Mouse (Mus musculus) frontal cortex, adult (tissue): Measurements from ENCODE around the gene Trip13.

Experiments
- ATAC-seq: cut with Nextera tagmentation; 2 replicates; pipeline ENCODE4 v1.9.2; 2017; ENCODE audit warnings: mild to moderate bottlenecking, moderate library complexity, mixed read lengths; ENCODE audit not compliant: low TSS enrichment

Gene Trip13

DNA sequence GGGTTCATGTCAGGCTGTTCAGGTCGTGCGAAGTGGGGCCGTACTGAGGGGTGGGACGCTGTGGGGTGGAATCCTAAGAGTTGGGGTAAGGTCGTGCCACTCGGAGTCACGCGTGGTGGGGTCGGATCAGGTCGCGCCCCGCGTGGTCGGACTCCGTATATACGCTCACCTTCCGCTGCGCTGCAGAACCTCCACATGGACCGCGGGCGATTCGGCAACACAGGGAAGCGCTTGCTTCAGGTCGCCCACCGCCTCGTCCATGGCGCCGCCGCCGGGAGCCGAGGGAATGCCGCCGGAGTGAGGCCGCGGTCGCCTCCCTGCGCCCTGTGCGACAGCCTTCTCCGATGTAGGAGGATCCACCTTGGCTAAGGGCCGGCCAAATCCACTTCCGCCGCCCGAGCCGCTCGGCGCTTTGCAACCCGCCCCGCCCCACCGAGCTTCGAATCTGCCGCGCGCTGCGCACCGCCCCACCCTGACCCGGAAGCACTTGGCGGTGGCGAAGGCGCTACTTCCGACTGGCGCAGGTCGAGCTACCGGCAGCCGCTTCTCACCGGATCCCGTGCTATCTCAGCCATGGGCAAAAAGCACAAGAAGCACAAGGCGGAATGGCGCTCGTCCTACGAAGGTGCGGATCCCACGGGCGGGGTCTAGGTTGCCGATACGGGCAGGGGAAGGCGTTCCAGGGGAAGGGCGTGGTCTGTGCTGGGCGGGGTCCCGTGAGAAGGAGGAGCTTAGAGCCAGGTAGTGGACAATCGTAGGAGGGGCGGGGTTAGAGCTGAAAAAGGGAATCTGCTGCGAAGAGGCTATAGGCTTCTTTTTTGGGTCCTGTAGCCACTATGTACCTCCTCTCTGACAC is at the start of gene Trip13, which contains the start of gene Brd9:
Gene Trip13, minus strand, starts transcription at position 464 of the 856 bp plus-strand sequence.
Gene Brd9, plus strand, starts transcription at position 491 of the 856 bp plus-strand sequence.
- peak; percentile 90 for ATAC-seq

DNA sequence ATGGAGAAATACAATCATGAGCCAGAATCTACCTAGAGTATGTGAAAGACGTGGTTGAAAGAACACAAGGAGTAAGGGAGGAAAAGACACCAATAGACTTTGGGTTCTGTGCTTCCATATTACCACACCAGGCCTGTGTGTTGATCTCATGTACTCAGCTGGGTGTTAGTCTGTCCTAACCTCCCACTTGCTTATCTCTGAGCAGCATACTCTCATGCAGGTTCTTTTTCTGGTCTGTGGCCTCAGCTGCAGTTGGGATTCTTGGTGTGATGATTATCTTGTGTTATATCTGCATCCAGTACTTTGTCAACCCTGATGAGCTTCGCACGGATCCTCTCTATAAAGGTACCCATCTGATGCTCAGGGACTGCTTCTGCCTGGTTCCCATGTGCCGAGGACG is 39.4 kb upstream of the Trip13 start:
- no peak for ATAC-seq

DNA sequence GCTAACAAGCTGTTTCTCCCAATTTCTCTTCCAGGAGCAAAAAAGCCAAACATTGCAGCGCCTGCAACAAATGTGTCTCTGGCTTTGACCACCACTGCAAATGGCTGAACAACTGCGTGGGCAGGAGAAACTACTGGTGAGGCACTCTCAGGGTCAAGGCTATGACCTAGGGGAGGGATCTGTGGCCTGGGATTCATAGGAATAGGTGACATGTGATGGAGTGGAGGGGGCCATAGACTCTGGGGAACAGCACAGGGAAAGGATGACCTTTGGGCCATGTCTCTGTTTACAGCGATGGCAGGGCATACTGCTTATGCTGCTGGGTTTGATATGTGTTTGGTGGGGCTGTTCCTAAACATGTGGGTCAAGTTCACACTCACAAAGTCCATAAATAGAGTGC is 36.9 kb upstream of the Trip13 start:
- no peak for ATAC-seq

DNA sequence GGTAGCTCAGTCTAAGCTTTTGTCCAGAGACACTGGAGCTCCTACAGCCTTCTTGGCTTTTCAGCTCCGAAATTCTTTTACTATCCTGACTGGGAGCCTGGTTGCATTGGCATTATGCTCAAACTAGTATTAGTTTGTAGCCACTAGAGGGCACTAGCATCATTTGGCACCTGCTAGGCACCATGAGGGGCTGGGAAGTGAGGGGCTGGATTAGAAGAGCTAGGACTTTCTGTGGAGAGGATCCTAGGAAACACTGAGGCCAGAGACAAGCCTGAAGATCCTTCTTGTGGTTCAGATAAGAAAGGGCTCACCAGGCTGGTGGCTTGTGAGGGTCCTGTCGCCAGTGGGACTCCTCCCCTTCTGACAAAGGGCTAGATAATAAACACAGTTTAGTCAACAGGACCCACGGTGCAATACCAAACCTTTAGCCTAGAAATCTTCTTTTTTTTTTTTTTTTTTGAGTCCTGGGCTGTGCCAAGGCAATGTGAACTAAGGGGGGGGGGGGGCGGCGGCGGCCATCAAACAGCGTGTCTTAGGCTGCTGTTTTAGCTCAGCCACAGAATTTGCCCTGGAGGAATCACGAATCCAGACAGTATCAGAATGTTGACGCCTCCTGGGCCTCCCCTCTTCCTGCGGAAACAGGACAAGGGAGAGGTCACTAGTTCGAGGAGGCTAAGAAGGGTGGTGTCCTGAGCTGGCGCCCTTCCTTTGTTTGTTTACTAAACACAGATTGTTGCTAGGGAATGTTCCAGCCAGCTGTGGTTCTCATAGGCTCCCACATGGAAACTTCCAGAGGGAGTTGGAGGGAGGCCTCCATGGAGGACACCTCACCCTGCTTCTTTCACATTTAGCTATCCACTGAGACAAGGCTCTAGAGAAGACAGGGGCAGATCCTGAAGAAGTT is 33.2 kb upstream of the Trip13 start:
- ATAC-seq, result peak; percentile 93

DNA sequence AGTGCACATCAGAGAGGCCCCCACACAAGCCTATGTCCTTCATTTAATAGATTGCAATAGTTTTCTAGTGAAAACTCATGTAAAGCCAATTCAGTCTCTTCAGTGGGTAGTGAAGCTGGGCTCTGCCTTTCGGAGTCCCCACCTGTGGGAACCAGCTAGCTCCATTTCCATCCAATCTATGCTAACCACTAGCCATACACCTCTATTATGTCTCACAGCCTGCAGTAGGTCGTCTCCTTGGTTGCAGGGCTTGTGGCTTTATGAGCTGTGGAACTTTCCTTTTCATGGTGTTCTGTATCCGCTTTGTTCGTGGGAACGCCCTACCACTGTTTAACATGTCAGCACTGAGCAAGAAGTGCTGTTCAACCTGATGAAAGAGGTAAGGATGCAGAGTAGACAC is 26.0 kb upstream of the Trip13 start, which contains the start of gene Zdhhc11:
Gene Zdhhc11, plus strand, starts transcription at position 301 of the 400 bp plus-strand sequence.
- no peak for ATAC-seq

DNA sequence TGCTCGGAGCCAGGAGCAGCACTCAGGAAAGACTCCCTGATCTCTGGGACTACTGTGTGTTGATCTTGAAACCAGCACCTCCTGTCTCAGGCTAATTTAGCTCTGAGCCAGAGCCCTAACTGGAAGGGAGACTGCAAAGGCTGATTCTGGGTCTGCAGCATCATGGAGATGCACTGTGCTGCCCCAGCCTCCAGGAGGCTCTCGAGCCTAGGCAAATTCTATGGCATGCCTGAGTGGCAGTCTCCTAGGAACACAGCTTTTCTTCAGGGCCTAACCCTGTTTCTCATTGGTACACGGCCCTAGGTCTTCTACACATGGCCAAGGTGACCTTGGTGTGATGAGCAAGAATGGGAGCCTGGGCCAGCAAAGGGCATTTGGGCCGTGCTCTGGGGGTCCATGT is 23.6 kb upstream of the Trip13 start:
- peak; percentile 77 for ATAC-seq

DNA sequence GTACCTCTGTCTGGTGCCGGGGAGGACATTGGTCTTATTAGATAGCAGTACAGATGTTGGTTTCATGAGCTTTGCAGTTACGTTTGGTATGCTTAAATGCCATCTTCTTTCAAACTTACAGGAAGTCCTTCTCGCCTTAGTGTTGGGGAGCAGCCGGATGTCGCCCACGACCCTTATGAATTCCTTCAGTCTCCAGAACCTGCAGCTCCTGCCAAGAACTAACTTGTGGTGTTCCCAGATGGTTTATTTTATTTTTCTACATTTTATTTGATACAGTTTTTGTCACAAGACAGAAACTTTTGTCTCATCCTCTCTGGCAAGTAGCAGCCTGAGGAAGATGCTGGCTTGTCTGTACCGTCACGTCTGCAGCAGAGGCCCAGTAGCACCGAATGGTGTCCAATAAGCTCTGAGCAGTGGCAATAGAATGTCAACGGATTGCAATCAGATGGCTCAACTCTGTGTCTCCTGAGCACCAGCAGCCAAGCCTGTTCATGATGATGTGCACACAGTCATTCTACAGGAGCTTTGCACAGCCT is 22.6 kb upstream of the Trip13 start:
- peak; percentile 71 for ATAC-seq

DNA sequence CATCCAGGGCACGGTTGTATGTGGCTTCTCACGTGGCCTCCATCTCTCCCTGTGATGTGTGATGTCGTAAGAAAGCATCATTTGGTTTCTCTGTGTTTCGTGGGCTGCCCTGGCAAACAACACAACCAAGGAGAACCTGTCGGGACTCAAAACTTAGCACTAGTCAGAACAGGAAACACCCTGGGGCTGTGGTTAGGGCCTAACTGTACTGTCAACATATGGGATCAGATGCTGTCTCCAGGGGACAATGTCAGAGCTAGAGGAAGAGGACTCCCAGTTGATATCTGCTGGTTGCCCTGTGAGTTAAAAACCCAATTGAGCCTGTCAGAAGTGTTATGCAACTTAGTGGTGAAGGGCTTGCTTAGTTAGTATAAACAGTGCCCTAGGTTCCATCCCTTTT is 17.9 kb upstream of the Trip13 start:
- ATAC-seq, result no peak

DNA sequence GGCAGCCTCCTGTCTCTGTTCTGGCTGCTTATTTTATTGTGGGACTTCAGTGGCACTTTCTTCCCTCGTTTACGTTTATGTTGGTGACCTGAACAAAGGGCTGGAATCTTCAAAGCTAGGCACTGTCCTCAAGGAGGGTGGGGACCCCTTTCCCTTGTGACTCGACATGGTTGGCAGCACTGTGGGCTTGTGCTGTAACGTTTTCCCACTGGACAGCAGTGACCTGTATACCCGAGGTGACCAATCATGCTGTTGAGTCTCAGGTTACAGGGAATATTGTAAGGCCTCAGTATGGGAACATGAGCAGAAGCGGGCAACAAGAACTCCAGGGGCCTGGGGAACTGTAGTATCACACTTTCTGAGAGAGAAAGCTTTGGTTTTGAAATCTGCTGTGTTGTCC is 17.1 kb upstream of the Trip13 start:
- no peak for ATAC-seq

DNA sequence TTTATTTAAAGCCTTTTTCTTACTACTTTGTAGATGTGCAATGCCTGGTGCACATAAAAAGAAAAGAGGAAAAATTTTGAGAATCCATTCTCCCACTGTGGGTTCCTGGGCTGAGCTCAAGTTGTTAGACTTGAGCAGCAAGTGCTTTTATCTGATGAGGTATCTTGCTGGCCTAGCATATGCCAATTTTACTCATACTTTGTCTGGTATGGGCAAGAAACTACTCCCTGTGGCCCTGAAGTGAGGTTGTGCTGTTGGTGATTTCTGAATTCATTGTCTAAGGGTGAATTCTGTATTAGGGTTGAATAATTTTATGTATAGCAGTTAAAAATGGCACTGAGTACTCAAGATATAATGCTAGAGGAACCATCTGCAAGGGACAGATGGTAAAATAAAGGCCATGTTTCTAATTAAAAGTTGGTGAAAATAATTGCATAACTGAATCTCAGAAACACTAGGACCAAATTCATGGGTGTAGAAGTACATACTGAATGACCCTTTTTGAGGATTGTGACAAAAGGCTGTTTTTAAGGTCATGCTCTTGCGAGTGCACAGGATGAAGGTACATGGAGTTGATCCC is 16.1 kb upstream of the Trip13 start:
- peak; percentile 61 for ATAC-seq

DNA sequence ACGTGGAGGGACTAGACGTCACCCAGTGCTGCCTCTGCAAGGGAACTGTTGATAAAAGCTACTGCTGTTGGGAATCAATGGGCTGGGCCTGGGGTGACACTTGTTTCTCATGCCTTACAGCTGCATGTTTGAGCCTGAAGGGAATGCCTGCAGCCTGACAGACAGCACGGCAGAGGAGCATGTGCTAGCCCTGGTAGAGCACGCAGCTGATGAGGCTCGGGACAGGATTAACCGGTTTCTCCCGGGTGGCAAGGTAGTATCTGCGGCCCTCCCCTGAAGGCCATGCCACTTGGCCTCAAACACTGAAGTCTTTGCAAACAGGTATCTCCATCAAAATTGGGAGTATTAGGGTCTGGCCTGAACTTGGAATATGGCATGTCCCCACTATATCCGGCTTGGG is 7.0 kb upstream of the Trip13 start:
- no peak for ATAC-seq

DNA sequence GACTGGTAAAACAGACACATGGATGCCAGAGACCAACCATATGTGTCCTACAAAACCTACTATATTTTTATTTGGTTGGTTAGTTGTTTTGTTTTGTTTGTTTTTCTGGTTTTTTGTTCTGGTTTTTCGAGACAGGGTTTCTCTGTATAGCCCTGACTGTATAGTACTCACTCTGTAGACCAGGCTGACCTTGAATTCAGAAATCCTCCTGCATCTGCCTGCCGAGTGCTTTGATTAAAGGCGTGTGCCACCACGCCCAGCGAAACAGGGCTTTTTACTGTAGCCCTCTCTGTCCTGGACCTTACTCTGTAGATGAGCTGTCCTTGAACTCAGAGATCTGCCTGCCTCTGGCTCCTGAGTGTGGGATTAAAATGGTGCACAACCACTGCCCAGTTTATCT is 1.5 kb upstream of the Trip13 start:
- ATAC-seq, result no peak

DNA sequence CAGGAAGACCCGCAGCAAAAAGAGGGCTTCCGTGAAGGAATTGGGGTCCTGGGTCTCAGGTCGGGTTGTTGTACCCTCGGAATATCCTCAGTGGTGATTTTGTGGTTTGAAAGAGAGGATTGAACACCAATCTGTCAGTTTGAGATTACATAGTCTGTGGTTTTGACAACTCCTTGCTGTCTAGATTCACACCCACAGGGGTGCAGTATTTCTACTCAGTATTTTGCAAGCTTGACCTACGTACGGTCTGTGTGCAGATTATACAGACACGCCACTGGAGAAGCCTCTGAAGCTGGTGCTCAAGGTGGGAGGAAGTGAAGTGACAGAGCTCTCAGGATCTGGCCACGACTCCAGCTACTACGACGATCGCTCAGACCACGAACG is 585 bp upstream of the Trip13 start:
- peak; percentile 55 for ATAC-seq

DNA sequence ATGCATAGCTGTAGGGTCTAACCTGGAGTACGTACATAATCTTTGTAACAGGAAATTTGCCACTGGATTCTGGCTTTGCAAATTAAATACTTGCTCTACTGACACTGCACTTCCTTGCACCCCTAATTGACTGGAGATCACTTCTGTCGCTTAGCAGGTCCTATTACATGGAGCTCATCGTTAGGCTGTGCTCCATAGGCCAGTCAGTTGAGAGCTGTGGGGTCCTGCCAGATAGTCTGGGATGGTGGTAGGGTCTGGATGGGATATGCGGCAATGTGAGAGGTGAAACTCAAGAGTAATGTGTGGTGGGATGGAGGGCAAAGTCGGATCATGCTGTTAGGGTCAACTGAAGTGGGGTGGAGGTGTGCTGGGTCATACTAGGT is 655 bp downstream of the Trip13 start:
- no peak for ATAC-seq

DNA sequence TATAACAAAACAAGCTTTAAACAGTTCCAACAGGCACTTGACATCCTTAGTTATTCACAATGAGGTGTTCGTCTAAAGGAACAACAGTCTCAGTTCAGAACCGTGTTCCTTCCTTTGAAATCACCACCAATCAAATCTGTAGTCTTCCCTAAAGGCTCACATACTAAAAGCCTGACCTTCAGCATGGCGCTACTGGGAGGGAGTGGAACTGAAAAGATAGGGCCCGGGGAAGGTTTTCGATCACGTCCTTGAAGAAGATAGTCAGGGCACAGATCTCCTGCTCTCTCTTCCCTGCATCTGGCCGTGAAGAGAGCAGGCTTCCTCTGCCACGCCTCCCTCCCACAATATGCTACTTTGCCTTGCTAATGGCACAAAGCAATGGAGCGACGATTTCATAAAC is 5.4 kb downstream of the Trip13 start:
- ATAC-seq, result no peak

DNA sequence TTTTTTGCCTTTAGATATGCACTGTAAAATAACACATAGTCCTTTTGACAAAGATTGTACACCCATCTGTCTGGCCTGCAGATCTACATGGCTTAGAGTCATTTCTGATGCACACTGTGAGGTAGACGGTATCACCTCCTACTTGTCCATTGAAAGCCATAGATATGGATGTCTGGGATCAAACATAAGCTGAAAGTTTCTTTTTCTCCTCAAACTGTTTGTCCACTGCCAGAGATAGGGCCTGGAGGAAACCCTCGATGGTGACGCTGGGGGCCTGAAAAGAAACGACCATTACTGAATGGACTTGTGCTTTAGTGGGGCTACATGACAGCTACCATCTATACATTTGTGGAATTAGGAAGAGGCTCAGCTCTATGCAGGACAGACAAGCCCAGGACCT is 24.5 kb downstream of the Trip13 start:
- no peak for ATAC-seq

DNA sequence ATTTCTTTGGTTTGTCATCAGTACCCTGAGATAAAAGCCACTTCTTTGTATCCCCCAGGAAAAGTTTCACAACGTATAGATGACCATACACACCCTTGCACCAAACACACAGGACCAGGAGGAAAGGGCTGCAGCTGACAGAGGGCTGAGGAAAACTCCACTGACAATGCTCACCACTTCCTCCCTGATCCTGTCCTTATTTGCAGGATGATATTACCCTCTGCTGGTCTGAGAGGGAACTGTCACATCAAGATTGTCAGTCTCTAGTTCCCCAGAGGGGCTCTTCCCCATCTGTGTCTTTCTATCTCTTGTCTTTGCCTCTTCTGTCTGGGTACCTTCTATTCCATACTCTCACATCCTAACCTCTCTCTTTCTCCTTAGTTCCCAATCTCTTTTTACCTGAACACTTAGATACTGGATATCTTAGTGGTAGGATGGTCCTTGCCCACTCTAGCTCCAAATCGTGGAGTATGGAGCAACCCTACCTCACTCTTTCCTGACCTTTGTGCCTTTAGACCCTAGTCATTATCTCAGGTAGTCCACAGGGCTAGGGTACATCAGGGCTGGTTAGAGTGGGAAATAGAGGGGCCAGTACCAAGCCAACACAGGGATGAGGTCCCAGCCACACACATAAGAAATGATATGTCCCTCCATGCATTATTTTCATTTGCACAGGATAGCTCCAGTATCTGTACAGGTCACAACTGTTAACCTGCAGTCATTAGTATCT is 29.7 kb downstream of the Trip13 start:
- ATAC-seq, result peak; percentile 91

DNA sequence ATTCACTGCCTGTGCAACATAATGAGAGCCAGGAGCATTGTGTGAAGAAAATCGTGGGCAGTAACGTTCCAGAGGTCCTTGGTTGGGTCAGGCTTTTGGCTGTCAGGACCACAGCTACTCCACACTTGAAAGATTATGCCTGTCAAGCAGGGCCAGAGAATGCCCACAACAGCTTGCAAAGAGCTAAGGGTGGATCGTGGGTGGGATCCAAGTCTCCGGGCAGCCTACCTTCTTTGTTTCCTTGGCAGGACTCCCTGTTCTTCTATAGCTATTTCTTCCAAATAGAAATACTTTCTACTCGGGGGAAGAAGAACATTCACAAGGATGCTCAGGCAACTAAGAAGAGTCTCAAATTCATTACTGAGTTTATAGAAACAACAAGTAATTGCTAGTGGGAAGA is 30.4 kb downstream of the Trip13 start:
- peak; percentile 56 for ATAC-seq

DNA sequence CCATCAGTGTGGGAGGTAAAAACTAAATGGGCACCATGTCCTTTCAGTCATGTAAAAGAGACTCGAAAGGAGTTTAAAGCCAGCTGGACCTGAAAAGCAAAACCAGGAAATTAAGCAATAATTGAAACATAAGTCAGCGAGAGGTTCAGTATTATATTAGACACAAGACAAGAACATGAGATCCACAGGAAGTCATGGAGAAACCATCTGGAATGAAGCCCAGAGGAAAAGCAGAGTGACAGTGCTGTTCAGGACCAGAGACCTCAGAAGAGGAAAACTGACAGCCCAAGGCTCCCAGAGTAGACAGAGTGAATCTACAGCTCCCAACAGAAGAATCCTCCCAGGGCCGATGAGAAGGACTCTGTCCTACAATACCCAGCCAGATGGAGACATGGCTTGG is 40.0 kb downstream of the Trip13 start:
- no peak for ATAC-seq

DNA sequence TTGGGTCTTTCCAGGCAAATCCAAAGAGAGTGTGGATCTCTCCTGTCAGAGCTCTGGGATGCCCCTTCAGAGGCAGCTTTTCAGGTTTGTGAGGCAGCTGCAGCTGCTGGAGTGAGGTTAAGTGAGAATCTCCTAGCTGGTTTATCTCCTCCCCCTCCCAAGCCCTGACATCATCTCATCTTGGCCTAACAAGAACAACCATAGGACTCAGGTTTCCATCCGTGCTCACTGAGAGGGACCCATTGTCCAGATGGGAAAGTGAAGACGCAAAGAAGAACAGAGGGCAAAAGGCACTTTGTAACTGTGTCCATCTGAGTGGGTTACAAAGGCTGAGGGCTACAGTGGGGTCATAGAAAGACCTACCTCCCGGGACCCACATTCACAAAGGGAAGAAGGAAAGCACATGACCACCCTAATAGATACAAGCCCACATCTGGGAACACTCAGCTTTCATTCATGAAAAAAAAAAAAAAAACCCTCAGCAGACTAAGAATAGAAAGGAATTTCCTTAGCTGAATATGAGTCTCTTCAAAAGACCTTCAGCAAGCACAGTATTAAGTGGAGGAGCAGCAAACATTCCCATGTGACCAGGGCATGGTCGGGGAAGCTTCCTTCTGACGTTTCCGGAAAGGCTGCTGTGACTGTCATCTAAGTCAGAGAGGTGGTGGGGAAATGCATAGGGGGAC is 44.9 kb downstream of the Trip13 start:
- no peak for ATAC-seq

DNA sequence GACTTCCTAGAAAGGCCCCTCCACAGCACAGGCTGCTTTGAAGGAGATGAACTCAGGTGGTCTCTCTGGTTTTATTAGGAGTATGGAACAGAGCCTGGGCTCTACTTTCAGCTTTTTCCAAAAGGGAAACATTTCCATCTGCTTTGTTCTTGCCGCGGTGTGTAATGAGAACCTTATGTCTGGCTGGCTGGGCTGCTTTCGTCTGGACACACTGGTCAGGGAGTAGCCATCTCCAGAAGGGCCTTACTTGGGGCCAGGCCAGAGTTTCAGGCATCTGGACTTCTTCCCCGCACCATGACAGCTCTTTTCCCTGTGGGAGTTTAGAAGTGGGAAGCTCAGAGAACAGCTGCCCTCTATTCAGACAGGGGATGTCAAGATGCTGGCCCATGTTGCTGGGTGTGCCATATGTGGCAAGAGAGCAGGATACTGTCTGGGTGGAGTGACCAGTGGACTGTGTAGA is 50.1 kb downstream of the Trip13 start:
- no peak for ATAC-seq
